Mouse (Mus musculus) testis, adult 2 months (tissue): ENCODE results near the gene Fn1. TPM values are rescaled to one million over a fixed set of nuclear protein-coding genes. Genes with fewer than 3 reads are reported as not detected.

ENCODE experiments used
- H3K27ac ChIP-seq: fragments of 200-500 bp; 2 replicates; pipeline ENCODE4 v1.5.1; 2012; ENCODE audit warnings: low read depth, low read length; ENCODE audit not compliant: control insufficient read depth, insufficient read depth
- H3K27me3 ChIP-seq: fragments of 200-500 bp; 2 replicates; pipeline ENCODE4 v1.6.1; 2012; ENCODE audit warnings: mild to moderate bottlenecking, low read length, moderate library complexity; ENCODE audit not compliant: control insufficient read depth, insufficient read depth
- H3K36me3 ChIP-seq: fragments of 200-500 bp; 2 replicates; pipeline ENCODE4 v1.6.1; 2012; ENCODE audit warnings: mild to moderate bottlenecking, low read length; ENCODE audit not compliant: control insufficient read depth, insufficient read depth
- H3K4me1 ChIP-seq: fragments of 200-500 bp; 2 replicates; pipeline ENCODE4 v1.6.1; 2012; ENCODE audit warnings: low read length; ENCODE audit not compliant: control insufficient read depth, insufficient read depth
- H3K4me3 ChIP-seq: fragments of 200-500 bp; 2 replicates; pipeline ENCODE4 v1.5.1; 2012; ENCODE audit warnings: low read depth, mild to moderate bottlenecking, low read length, moderate library complexity, mixed read lengths; ENCODE audit not compliant: control insufficient read depth
- CTCF ChIP-seq: fragments of 200-500 bp; IDR thresholded peaks from 2 replicates; pipeline ENCODE4 v1.5.1; 2012; ENCODE audit warnings: low read depth, mild to moderate bottlenecking, inconsistent platforms, low read length, moderate library complexity; ENCODE audit not compliant: control insufficient read depth, insufficient read depth, insufficient replicate concordance
- POLR2A ChIP-seq: fragments of 200-500 bp; IDR thresholded peaks from 2 replicates; pipeline ENCODE4 v1.6.1; 2012; ENCODE audit warnings: low read depth, mild to moderate bottlenecking, inconsistent platforms, low read length, moderate library complexity; ENCODE audit not compliant: control insufficient read depth
- polyA plus RNA-seq: library from polyadenylated mRNA; depleted of rRNA; stranded (reverse); fragments of >200 nt; gene quantifications from 2 replicates; pipeline ENCODE4 v1.2.3, GENCODE M21; 2012

Gene Fn1
- polyA plus RNA-seq, 1 experiment: 15.8 TPM

DNA sequence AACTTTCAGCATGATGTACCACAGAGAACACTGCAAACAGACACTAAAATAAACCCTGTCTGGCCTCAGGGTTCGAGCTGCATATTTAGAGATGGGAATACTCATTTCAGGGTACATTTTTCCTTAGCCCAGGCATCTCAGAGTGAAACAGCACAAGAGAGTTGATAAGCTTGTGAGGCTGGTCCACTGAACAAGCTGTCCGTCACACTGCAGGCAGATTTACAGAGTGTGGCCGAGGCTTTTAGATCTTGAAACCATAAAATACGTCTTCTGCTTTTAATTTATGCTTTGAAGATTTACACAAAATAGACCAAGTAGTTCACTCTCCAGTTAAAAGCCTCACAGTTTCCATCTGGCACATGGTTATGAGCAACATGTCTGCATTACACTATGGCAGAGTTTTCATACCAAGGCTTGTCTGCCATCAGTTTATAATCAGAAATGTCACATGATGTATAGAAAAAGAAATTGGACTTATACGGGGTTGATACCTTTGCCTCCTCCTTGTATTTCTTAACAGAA, 29.3 kb upstream of the Fn1 start:
- H3K27ac ChIP-seq: no peak overlapping the region
- no peaks in the 10 kb centered on the region for H3K36me3 ChIP-seq
- TF ChIP-seq POLR2A: no peak
- TF ChIP-seq CTCF: no peak
- H3K27me3 ChIP-seq: no peaks in the 10 kb centered on the region
- H3K4me1 ChIP-seq: no peaks in the 10 kb centered on the region
- no peak overlapping the region for H3K4me3 ChIP-seq

DNA sequence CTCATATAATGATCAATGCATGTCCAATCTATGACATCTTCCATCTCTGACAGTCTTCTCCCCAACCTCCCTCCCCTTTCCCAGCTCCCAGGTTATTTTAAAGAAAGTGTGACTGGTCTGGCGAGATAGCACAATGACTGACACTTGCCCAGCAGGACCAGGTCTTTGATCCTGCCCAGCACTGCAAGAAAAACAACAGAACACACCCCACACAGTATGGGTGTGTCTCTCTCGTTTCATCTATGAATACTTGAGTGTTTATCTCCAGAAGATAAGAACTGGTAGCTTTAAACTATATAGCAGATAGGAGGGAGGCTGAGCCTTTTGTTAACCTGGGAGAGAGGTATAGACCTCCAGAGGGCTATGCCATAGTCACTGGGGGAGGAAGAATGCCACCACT, 28.3 kb upstream of the Fn1 start:
- Histone ChIP-seq H3K27ac (no peak overlapping the region), H3K36me3 (no peaks in the 10 kb centered on the region), H3K27me3 (no peaks in the 10 kb centered on the region), H3K4me1 (no peaks in the 10 kb centered on the region), H3K4me3 (no peak overlapping the region)
- no peak for TF ChIP-seq CTCF
- no peak for TF ChIP-seq POLR2A

DNA sequence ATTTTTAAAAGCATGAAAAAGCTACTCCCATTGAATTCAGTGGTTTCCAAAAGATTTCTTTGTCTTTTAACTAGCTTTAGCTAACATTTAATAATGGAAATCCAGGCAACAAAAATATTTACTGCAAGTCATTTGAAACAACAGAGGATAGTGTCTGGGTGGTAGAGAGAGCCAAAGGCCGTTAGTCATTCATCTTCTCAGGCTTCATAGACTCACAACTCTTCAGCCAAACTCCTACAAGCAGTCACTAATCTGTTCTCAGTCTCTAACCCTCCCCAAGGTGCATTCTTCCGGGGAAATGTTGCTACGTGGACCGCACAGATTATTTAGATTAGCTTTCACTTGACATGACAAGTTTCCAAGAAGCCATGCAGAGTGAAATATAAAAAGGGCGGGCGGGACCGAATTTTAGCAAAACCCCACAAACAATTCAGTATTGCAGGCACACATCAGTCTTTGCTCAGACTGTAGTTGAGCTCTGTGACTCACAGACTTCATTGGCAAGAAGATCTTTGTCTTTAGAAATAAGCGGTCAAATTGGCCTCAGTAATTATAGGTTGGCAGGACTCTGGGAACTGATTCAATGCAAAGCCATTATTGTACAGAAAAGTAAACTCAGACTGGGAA, 27.2 kb upstream of the Fn1 start:
- H3K27me3 ChIP-seq: no peaks in the 10 kb centered on the region
- no peak overlapping the region for H3K27ac ChIP-seq
- H3K4me3 ChIP-seq: no peak overlapping the region
- no peaks in the 10 kb centered on the region for H3K4me1 ChIP-seq
- no peak for TF ChIP-seq CTCF
- TF ChIP-seq POLR2A: no peak
- H3K36me3 ChIP-seq: no peaks in the 10 kb centered on the region

DNA sequence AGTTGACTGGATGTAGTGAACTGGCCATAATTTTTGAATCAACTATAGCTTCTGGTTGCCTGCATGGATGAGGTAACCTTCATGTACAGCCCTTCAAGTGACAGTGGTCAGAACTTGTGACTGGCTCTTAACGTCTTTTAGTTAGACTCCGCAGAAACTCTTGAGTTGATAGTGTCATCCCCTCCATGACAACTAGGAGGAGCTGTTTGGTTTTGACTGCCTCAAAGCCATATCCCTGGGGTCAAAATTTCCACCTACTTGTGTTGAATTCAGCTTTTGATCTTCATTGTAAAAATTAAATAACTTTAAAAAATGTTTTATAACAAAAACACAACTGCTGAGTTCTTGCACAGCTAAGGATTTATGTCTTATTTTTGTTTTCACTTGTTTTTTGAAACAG, 22.4 kb upstream of the Fn1 start:
- no peak for TF ChIP-seq POLR2A
- Histone ChIP-seq H3K36me3 (no peaks in the 10 kb centered on the region), H3K27me3 (no peaks in the 10 kb centered on the region), H3K4me3 (no peak overlapping the region), H3K4me1 (no peaks in the 10 kb centered on the region), H3K27ac (no peak overlapping the region)

DNA sequence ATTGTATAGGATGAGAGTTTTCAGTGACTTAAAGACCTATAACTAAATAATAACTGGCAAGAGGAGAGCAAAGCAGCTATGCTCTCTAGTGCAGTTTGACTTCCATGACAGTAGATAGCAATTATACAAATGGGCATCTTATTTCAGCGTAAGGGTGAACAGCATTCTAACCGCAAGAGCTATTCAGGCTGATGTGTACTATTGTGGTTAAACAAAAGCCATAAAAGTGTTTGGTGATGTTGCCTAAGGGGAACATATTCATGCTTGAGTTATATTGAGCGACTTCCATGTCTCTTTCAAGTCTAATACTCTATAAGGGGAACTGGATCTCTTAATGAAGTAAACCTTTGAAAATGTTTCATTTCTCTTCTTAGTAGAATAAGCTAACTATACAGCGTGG, 21.3 kb upstream of the Fn1 start:
- H3K36me3 ChIP-seq: no peaks in the 10 kb centered on the region
- H3K27me3 ChIP-seq: no peaks in the 10 kb centered on the region
- TF ChIP-seq POLR2A (no peak), CTCF (no peak)
- no peak overlapping the region for H3K27ac ChIP-seq
- H3K4me3 ChIP-seq: no peak overlapping the region
- H3K4me1 ChIP-seq: no peaks in the 10 kb centered on the region

DNA sequence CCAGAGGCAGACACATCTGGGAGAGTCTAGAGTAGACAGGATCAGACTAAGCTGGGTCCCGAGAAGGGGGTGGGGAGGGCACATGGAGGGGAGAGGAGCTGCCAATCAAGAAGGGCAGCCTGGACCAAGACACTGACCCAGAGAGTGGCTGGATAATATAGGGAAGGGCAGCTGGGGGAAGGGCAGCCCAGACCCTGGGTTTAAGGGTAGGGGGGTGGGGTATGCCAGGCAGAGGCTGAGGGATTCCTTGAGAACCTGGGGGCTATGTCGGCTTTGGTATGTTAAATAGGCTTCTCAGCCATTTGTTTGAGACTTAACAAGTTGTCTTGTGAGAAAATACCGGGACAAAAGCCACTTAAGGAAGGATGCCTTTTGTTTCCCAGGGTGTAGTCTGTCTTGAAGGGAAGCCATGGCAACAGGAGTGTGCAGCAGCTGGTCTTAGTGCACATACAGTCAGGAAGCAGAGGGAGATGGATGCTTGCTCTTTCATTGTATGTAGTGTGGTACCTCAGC, 20.5 kb upstream of the Fn1 start:
- Histone ChIP-seq H3K27ac (no peak overlapping the region), H3K4me3 (no peak overlapping the region), H3K27me3 (no peaks in the 10 kb centered on the region), H3K36me3 (no peaks in the 10 kb centered on the region), H3K4me1 (no peaks in the 10 kb centered on the region)
- no peak for TF ChIP-seq CTCF
- TF ChIP-seq POLR2A: no peak

DNA sequence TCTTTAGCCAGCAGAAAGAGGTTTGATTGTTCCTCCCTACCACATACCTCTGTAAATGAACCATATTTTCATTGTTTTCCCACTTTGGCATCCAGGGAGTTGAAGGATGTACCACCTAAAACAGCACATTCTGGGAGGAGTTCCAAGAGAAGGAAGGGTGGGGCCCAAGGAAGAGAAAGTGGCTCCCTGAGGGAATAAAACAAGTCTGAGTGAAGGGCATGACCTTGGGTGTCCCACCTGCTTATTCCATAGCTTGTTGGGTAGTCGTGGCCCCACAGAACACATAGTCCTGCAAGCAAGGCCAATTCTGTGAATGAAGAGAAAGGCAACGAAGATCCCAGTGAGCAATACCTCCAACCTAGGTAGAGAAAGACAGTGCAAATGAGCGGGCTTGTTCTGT, 19.3 kb upstream of the Fn1 start:
- Histone ChIP-seq H3K27ac (no peak overlapping the region), H3K4me1 (no peaks in the 10 kb centered on the region), H3K4me3 (no peak overlapping the region), H3K36me3 (no peaks in the 10 kb centered on the region), H3K27me3 (no peaks in the 10 kb centered on the region)
- TF ChIP-seq CTCF: no peak
- TF ChIP-seq POLR2A: no peak
